Mouse (Mus musculus) naive thymus-derived CD4-positive, alpha-beta T cell, adult 5 months (primary cell): ENCODE measurements around the gene AL731706.2. TPM values are rescaled to one million over a fixed set of nuclear protein-coding genes. Genes with fewer than 3 reads are reported as not detected.

Source experiments
- polyA plus RNA-seq: library from polyadenylated mRNA; unstranded; fragments of 100-300 nt; shearing (Covaris generic); gene quantifications from one replicate; pipeline ENCODE4 v1.2.1, GENCODE M21; 2017

AL731706.2 gene
- polyA plus RNA-seq = 10.2 TPM

DNA sequence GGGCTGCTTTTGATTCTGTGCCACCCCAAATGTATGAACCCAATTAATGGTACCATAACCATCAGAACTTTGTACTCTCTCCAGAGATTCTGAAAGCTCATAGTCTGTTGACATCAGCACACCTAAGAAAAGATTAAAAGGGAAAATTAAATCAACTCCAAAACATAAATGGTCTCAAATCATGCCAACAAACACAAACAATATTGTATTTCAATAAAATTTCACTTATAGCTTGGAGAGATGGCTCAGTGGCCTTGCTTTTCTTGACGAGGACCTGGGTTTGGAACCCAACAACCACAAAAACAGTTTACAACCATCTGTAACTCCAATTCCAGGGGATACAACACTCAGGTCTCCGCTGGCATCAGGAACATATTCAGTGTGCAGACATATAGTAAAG is at the start of gene AL731706.2:
Gene AL731706.2 (minus strand): TSS at position 101 of the 400 bp plus-strand sequence.

DNA sequence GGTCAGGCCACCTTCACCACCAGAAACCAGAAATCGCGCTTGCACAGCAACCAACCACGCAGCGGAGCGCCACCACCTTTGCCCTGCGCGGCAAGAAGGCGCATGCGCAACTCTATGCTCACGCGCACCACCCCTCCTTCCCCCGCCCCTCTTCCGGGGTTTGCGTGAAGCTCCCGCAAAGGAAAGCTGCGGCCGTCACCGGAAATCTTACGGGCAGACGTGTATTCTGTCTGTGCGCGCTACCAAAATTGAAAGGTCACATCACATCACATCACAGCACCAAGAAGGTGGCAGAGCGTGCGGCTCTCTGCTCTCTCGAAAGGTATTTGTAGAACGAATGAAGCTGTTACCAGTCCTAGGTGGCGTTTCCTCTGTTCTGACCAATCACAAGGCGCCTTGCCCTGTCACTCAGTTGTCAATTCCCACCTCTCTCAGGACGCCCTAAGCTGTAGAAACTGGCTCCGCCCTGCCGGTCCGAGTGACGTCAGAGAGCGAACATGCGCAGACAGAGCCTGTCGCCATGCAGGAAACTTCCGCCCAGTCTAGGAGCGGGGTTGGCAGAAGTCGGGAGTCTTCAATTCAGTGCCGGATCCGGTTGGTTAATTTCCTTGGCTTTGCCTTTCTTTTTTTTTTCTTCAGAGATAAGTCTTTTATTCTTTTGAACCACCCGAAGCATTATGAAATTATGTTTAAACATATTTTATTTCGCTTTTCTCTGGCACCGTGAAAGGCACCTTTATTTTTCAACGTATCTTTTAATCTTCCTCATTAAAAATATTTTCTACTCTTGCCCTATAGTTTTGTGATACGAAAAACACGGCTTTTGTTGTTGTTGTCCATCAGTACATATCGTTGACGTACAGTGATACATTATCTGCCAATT is 5.8 kb upstream of the AL731706.2 start, which contains the start of the genes Slx4ip, AL731706.1 and Mkks:
Gene Slx4ip (plus strand): TSS at position 151 of the 883 bp plus-strand sequence.
Gene AL731706.1 (minus strand): TSS at position 322 of the 883 bp plus-strand sequence.
Gene Mkks (minus strand): TSS at position 322 of the 883 bp plus-strand sequence.

Other genes with a start within 250 kb of the AL731706.2 start
- not detected for gene Snap25, start 172.2 kb downstream of the AL731706.2 start, polyA plus RNA-seq
- gene Slx4ip, start 5.5 kb upstream of the AL731706.2 start, polyA plus RNA-seq = 5.7 TPM
- gene AL731706.1, start 5.7 kb upstream of the AL731706.2 start, polyA plus RNA-seq = 8.8 TPM
- gene Mkks, start 5.7 kb upstream of the AL731706.2 start, polyA plus RNA-seq = 9.8 TPM
- gene Jag1, start 231.0 kb upstream of the AL731706.2 start, polyA plus RNA-seq = not detected